Mouse (Mus musculus): ENCODE data around the gene Dync1li2. TPM values are rescaled to one million over a fixed set of nuclear protein-coding genes. Genes with fewer than 3 reads are reported as not detected.

Gene Dync1li2
- total RNA-seq, 2 experiments from 2014 or later: 276 to 310 TPM

GRCm38 (mm10) chr8:104427703-104428102 lies 15.1 kb downstream of the Dync1li2 start:
- DNase-seq (ENCODE audit: low spot score in 2 of 2): no peak
- intact Hi-C loops (cut with DNase I): no loop called here

- intact Hi-C loops (cut with DNase I): no loop called here
- no peak for DNase-seq (ENCODE audit: low spot score in 2 of 2)
Measured at GRCm38 (mm10) chr8:104422313-104422712, 20.5 kb downstream of the Dync1li2 start.

GRCm38 (mm10) chr8:104416022-104416421 lies 26.8 kb downstream of the Dync1li2 start:
- DNase-seq (ENCODE audit: low spot score in 2 of 2): no peak
- intact Hi-C loops (cut with DNase I): no loop called here

- no peak for DNase-seq (ENCODE audit: low spot score in 2 of 2)
- intact Hi-C loops (cut with DNase I): no loop called here
Measured at GRCm38 (mm10) chr8:104414204-104414603, 28.6 kb downstream of the Dync1li2 start.

GRCm38 (mm10) chr8:104413770-104414169 lies 29.1 kb downstream of the Dync1li2 start:
- intact Hi-C loops (cut with DNase I): no loop called here
- DNase-seq (ENCODE audit: low spot score in 2 of 2): no peak

- DNase-seq (ENCODE audit: low spot score in 2 of 2): no peak
- intact Hi-C loops (cut with DNase I): no loop called here
Measured at GRCm38 (mm10) chr8:104412805-104413532, 29.9 kb downstream of the Dync1li2 start.

GRCm38 (mm10) chr8:104411972-104412371 lies 30.9 kb downstream of the Dync1li2 start:
- intact Hi-C loops (cut with DNase I): no loop called here
- DNase-seq (ENCODE audit: low spot score in 2 of 2): no peak

GRCm38 (mm10) chr8:104411468-104411867 lies 31.4 kb downstream of the Dync1li2 start:
- intact Hi-C loops (cut with DNase I): no loop called here
- peak; percentile 76 for DNase-seq (ENCODE audit: low spot score in 2 of 2)

GRCm38 (mm10) chr8:104410628-104411273 lies 32.1 kb downstream of the Dync1li2 start:
- intact Hi-C loops (cut with DNase I): no loop called here
- DNase-seq (ENCODE audit: low spot score in 2 of 2): peak; percentile 40 to 53

- intact Hi-C loops (cut with DNase I): no loop called here
- DNase-seq (ENCODE audit: low spot score in 2 of 2): no peak
Measured at GRCm38 (mm10) chr8:104408328-104409110, 34.3 kb downstream of the Dync1li2 start.

- intact Hi-C loops (cut with DNase I): no loop called here
- no peak for DNase-seq (ENCODE audit: low spot score in 2 of 2)
Measured at GRCm38 (mm10) chr8:104406340-104407128, 36.3 kb downstream of the Dync1li2 start.

- no peak for DNase-seq (ENCODE audit: low spot score in 2 of 2)
- intact Hi-C loops (cut with DNase I): no loop called here
Measured at GRCm38 (mm10) chr8:104405430-104406187, 37.2 kb downstream of the Dync1li2 start.

GRCm38 (mm10) chr8:104403596-104403995 lies 39.3 kb downstream of the Dync1li2 start:
- no peak for DNase-seq (ENCODE audit: low spot score in 2 of 2)
- intact Hi-C loops (cut with DNase I): loop anchor here (5.0 kb wide), 1 partner anchor 61 kb away; no protein-coding TSS in a partner anchor

- intact Hi-C loops (cut with DNase I): loop anchor here (5.0 kb wide), 1 partner anchor 46 kb away; the partner anchor contains the start of gene Dync1li2
Measured at GRCm38 (mm10) chr8:104395703-104396357, 47.0 kb downstream of the Dync1li2 start, which contains the start of gene Cmtm4. Gene Cmtm4, minus strand, starts transcription at chr8:104395807.

GRCm38 (mm10) chr8:104394801-104395702 lies 47.8 kb downstream of the Dync1li2 start:
- intact Hi-C loops (cut with DNase I): loop anchor here (5.0 kb wide), 1 partner anchor 47 kb away; the partner anchor contains the start of gene Dync1li2
- DNase-seq (ENCODE audit: low spot score in 2 of 2): peak; percentile 53 to 65

More at GRCm38 (mm10) chr8:104395703-104396357, 47.0 kb downstream of the Dync1li2 start, which contains the start of gene Cmtm4:
- peak; percentile 40 to 67 for DNase-seq (ENCODE audit: low spot score in 2 of 2)

GRCm38 (mm10) chr8:104393767-104394166 lies 49.1 kb downstream of the Dync1li2 start:
- DNase-seq (ENCODE audit: low spot score in 2 of 2): no peak
- intact Hi-C loops (cut with DNase I): no loop called here

- DNase-seq (ENCODE audit: low spot score in 2 of 2): no peak
- intact Hi-C loops (cut with DNase I): no loop called here
Measured at GRCm38 (mm10) chr8:104393139-104393538, 49.7 kb downstream of the Dync1li2 start.
